Mouse (Mus musculus) forebrain, embryonic 14.5 days (tissue): Measurements from ENCODE around the gene Sh3pxd2a. TPM values are rescaled to one million over a fixed set of nuclear protein-coding genes. Genes with fewer than 3 reads are reported as not detected.
A peak's percentile ranks its signal among the peaks of the same experiment; 100 is the strongest.

Experiments used
- ATAC-seq: fragments of 200-750 bp; cut with Nextera tagmentation; 2 replicates; pipeline ENCODE4 v1.8.0; 2017; ENCODE audit warnings: mild to moderate bottlenecking, moderate library complexity
- DNase-seq: peaks from one replicate; pipeline ENCODE4 v3.0.0-alpha.2; 2015; ENCODE audit warnings: low spot score
- H3K27ac ChIP-seq: fragments of 300-500 bp; sonication (generic); 2 replicates; pipeline ENCODE4 v1.5.1; 2014; ENCODE audit warnings: low read depth, mild to moderate bottlenecking, control low read depth, low read length, moderate library complexity
- H3K27me3 ChIP-seq: fragments of 300-500 bp; sonication (generic); replicated peaks from 2 replicates; pipeline ENCODE4 v1.6.1; 2014; ENCODE audit warnings: low read length, control low read depth, mixed read lengths; ENCODE audit not compliant: control insufficient read depth, insufficient read depth
- H3K36me3 ChIP-seq: fragments of 300-500 bp; sonication (generic); 2 replicates; pipeline ENCODE4 v1.6.1; 2014; ENCODE audit warnings: low read length, control low read depth; ENCODE audit not compliant: control insufficient read depth, insufficient read depth
- H3K4me1 ChIP-seq: fragments of 300-500 bp; sonication (generic); 2 replicates; pipeline ENCODE4 v1.6.1; 2014; ENCODE audit warnings: antibody characterized with exemption, low read length, control low read depth; ENCODE audit not compliant: control insufficient read depth, insufficient read depth
- H3K4me2 ChIP-seq: fragments of 300-500 bp; sonication (generic); 2 replicates; pipeline ENCODE4 v1.6.1; 2014; ENCODE audit warnings: mild to moderate bottlenecking, control low read depth, low read length
- H3K4me3 ChIP-seq: fragments of 300-500 bp; sonication (generic); 2 replicates; pipeline ENCODE4 v1.5.1; 2014; ENCODE audit warnings: low read depth, low read length, control low read depth
- H3K9ac ChIP-seq: fragments of 300-500 bp; sonication (generic); 2 replicates; pipeline ENCODE4 v1.6.1; 2014; ENCODE audit warnings: mild to moderate bottlenecking, low read length, control low read depth, moderate library complexity
- H3K9me3 ChIP-seq: fragments of 300-500 bp; sonication (generic); replicated peaks from 2 replicates; pipeline ENCODE4 v1.6.1; 2016; ENCODE audit warnings: low read length, control low read depth, mixed read lengths; ENCODE audit not compliant: control insufficient read depth
- WGBS: fragments of 180-500 bp; shearing (Covaris S2); extraction: QIAGEN DNeasy Blood & Tissue Kit; methylation state at CpG from one replicate; pipeline ENCODE4 v1.1.7; 2014; 5-methylcytosine and 5-hydroxymethylcytosine counted together
- polyA plus RNA-seq: library from polyadenylated mRNA; unstranded; fragments of >200 nt; fragmentation: Nextera tagmentation; extraction: Ambion mirVana; gene quantifications from 2 replicates; pipeline ENCODE4 v1.2.1, GENCODE M21; 2014

Gene Sh3pxd2a
- polyA plus RNA-seq, 1 experiment from 2014 or later = 3.4 TPM

- WGBS = 19% methylated on average over 10 of the region's 10 CpGs
- ATAC-seq (peak; percentile 60), DNase-seq (peak; percentile 68)
- no peak overlapping the region for H3K4me2 ChIP-seq
- no peak overlapping the region for H3K27ac ChIP-seq
- H3K9ac ChIP-seq = no peak overlapping the region
- peaks cover 16% of the 10 kb centered on the region for H3K4me1 ChIP-seq
- no peak overlapping the region for H3K4me3 ChIP-seq
- H3K27me3 ChIP-seq = no peaks in the 10 kb centered on the region
- no peaks in the 10 kb centered on the region for H3K36me3 ChIP-seq
- H3K9me3 ChIP-seq = no peaks in the 10 kb centered on the region
Measured at GRCm38 (mm10) chr19:47330743-47331227, 133.4 kb downstream of the Sh3pxd2a start.

GRCm38 (mm10) chr19:47329102-47329501 is 135.1 kb downstream of the Sh3pxd2a start:
- H3K9ac ChIP-seq = no peak overlapping the region
- H3K27ac ChIP-seq = no peak overlapping the region
- ATAC-seq (no peak), DNase-seq (no peak)
- H3K4me1 ChIP-seq = peaks cover 7% of the 10 kb centered on the region
- no peaks in the 10 kb centered on the region for H3K36me3 ChIP-seq
- H3K4me2 ChIP-seq = no peak overlapping the region
- no peak overlapping the region for H3K4me3 ChIP-seq
- H3K27me3 ChIP-seq = no peaks in the 10 kb centered on the region
- WGBS = 95% methylated on average over 1 of the region's 1 CpGs
- no peaks in the 10 kb centered on the region for H3K9me3 ChIP-seq

- Histone ChIP-seq H3K4me1 (peaks cover 7% of the 10 kb centered on the region), H3K9ac (0 out of 2 replicates have a peak overlapping the region, but pooled peaks have one; percentile 21)
- ATAC-seq = 0 out of 2 replicates have a peak, but pooled peaks have one; percentile 19
Measured at GRCm38 (mm10) chr19:47327896-47328882, 136.0 kb downstream of the Sh3pxd2a start.

GRCm38 (mm10) chr19:47325881-47326280 is 138.3 kb downstream of the Sh3pxd2a start:
- H3K27me3 ChIP-seq = no peaks in the 10 kb centered on the region
- no peak overlapping the region for H3K9ac ChIP-seq
- no peaks in the 10 kb centered on the region for H3K9me3 ChIP-seq
- 19% methylated on average over 5 of the region's 5 CpGs for WGBS
- peak; percentile 41 for DNase-seq
- no peak overlapping the region for H3K27ac ChIP-seq
- peaks cover 7% of the 10 kb centered on the region for H3K4me1 ChIP-seq
- ATAC-seq = no peak
- H3K4me3 ChIP-seq = no peak overlapping the region
- H3K4me2 ChIP-seq = no peak overlapping the region
- no peaks in the 10 kb centered on the region for H3K36me3 ChIP-seq

More at GRCm38 (mm10) chr19:47327896-47328882, 136.0 kb downstream of the Sh3pxd2a start:
- WGBS = 38% methylated on average over 11 of the region's 11 CpGs
- Histone ChIP-seq H3K4me2 (no peak overlapping the region), H3K9me3 (no peaks in the 10 kb centered on the region), H3K27me3 (no peaks in the 10 kb centered on the region), H3K36me3 (no peaks in the 10 kb centered on the region), H3K4me3 (no peak overlapping the region), H3K27ac (no peak overlapping the region)
- no peak for DNase-seq

- Histone ChIP-seq H3K27ac (no peak overlapping the region), H3K27me3 (no peaks in the 10 kb centered on the region), H3K4me3 (no peak overlapping the region), H3K9ac (no peak overlapping the region), H3K4me1 (peaks cover 9% of the 10 kb centered on the region), H3K36me3 (no peaks in the 10 kb centered on the region), H3K9me3 (no peaks in the 10 kb centered on the region), H3K4me2 (no peak overlapping the region)
- no peak for DNase-seq
- 75% methylated on average over 11 of the region's 11 CpGs for WGBS
- ATAC-seq = no peak
Measured at GRCm38 (mm10) chr19:47323096-47323849, 140.9 kb downstream of the Sh3pxd2a start.

GRCm38 (mm10) chr19:47320331-47320668 is 143.9 kb downstream of the Sh3pxd2a start:
- DNase-seq (no peak), ATAC-seq (no peak)
- Histone ChIP-seq H3K4me3 (no peak overlapping the region), H3K4me1 (peaks cover 28% of the 10 kb centered on the region), H3K27me3 (no peaks in the 10 kb centered on the region), H3K4me2 (no peak overlapping the region), H3K36me3 (no peaks in the 10 kb centered on the region), H3K27ac (no peak overlapping the region), H3K9ac (no peak overlapping the region), H3K9me3 (no peaks in the 10 kb centered on the region)
- 30% methylated on average over 8 of the region's 8 CpGs for WGBS

GRCm38 (mm10) chr19:47319521-47320330 is 144.5 kb downstream of the Sh3pxd2a start:
- Histone ChIP-seq H3K27me3 (no peaks in the 10 kb centered on the region), H3K9ac (no peak overlapping the region), H3K4me2 (no peak overlapping the region), H3K4me1 (peaks cover 34% of the 10 kb centered on the region), H3K4me3 (no peak overlapping the region), H3K27ac (no peak overlapping the region), H3K9me3 (no peaks in the 10 kb centered on the region), H3K36me3 (no peaks in the 10 kb centered on the region)
- DNase-seq (no peak), ATAC-seq (no peak)
- WGBS = 61% methylated on average over 10 of the region's 10 CpGs

GRCm38 (mm10) chr19:47319061-47319460 is 145.1 kb downstream of the Sh3pxd2a start:
- H3K36me3 ChIP-seq = no peaks in the 10 kb centered on the region
- H3K27ac ChIP-seq = no peak overlapping the region
- H3K4me3 ChIP-seq = no peak overlapping the region
- peaks cover 40% of the 10 kb centered on the region for H3K4me1 ChIP-seq
- no peaks in the 10 kb centered on the region for H3K27me3 ChIP-seq
- H3K9me3 ChIP-seq = no peaks in the 10 kb centered on the region
- ATAC-seq = no peak
- no peak for DNase-seq
- no peak overlapping the region for H3K9ac ChIP-seq
- H3K4me2 ChIP-seq = no peak overlapping the region
- WGBS = 91% methylated on average over 8 of the region's 8 CpGs
